Mouse (Mus musculus) CH12.LX (cell line): ENCODE data around the gene Tcte3.
"Not testable (repeated sequence)": the region's sequence is repeated elsewhere in the genome, so short reads cannot be mapped to it uniquely, and the experiment has no call there.

ENCODE experiments used
- CTCF ChIP-seq, 2 experiments: IDR thresholded peaks in 1 of 2; conservative IDR thresholded peaks in 1 of 2; 2 replicates each; pipeline ENCODE4 v1.5.1; 2011 to 2012; ENCODE audit warnings: low read depth in 2 of 2, low read length in 2 of 2, improper control_type of control experiment in 1 of 2, inconsistent platforms in 1 of 2, mild to moderate bottlenecking in 1 of 2, moderate library complexity in 1 of 2
- POLR2A ChIP-seq: IDR thresholded peaks from 2 replicates; pipeline ENCODE4 v1.6.1; 2011; ENCODE audit warnings: low read depth, mild to moderate bottlenecking, improper control_type of control experiment, low read length
- UBTF ChIP-seq: IDR thresholded peaks from 2 replicates; pipeline ENCODE4 v1.6.1; 2012; ENCODE audit warnings: low read depth, mild to moderate bottlenecking, inconsistent platforms, low read length, improper control_type of control experiment, moderate library complexity
- ZMIZ1 ChIP-seq: IDR thresholded peaks from 2 replicates; pipeline ENCODE4 v1.6.1; 2012; ENCODE audit warnings: low read depth, mild to moderate bottlenecking, inconsistent platforms, low read length, improper control_type of control experiment

DNA sequence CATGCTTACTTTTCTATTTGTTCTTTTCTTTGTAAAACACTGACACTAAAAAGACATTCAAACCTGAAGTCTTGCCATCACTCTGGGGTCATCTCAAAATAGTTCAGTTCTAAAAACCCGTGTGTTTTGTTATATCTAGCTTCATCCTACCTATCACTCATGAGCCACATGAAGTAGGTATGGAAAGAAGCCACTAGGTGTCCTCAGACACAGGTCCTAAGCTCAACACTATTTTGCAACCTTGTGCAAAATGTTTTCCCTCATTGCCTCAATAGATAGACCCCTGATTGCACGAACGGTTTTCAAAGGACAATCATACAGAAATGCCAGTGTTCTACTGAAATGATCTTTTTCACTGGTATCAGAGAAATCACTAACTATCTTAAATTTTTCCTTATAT is 32.2 kb downstream of the Tcte3 start:
- TF ChIP-seq ZMIZ1; POLR2A; CTCF (conservative IDR thresholded peaks at IDR 0.05 in 1 of 2, IDR thresholded peaks at IDR 0.05 in 1 of 2; ENCODE audit: low read depth in 2 of 2, low read length in 2 of 2); UBTF: not testable (repeated sequence)
